Mouse (Mus musculus) hindbrain, postnatal 0 days (tissue): ENCODE data around the gene Srsf1. TPM values are rescaled to one million over a fixed set of nuclear protein-coding genes. Genes with fewer than 3 reads are reported as not detected.

Source experiments
- ATAC-seq: fragments of 200-750 bp; cut with Nextera tagmentation; 2 replicates; pipeline ENCODE4 v1.8.0; 2017; ENCODE audit warnings: mild to moderate bottlenecking, moderate TSS enrichment, moderate library complexity
- DNase-seq: peaks from one replicate; pipeline ENCODE4 v3.0.0-alpha.2; 2015; ENCODE audit warnings: low spot score
- H3K27ac ChIP-seq: fragments of 300-500 bp; sonication (generic); 2 replicates; pipeline ENCODE4 v1.5.1; 2014; ENCODE audit warnings: mild to moderate bottlenecking
- H3K27me3 ChIP-seq: fragments of 300-500 bp; sonication (generic); 2 replicates; pipeline ENCODE4 v1.6.1; 2014; ENCODE audit warnings: low read length, mixed read lengths; ENCODE audit not compliant: insufficient read depth
- H3K36me3 ChIP-seq: fragments of 300-500 bp; sonication (generic); 2 replicates; pipeline ENCODE4 v1.6.1; 2014; ENCODE audit warnings: low read length, mixed read lengths; ENCODE audit not compliant: insufficient read depth
- H3K4me1 ChIP-seq: fragments of 300-500 bp; sonication (generic); 2 replicates; pipeline ENCODE4 v1.6.1; 2014; ENCODE audit warnings: antibody characterized with exemption, low read length, mixed read lengths; ENCODE audit not compliant: insufficient read depth
- H3K4me2 ChIP-seq: fragments of 300-500 bp; sonication (generic); 2 replicates; pipeline ENCODE4 v1.6.1; 2014; ENCODE audit warnings: low read depth, mild to moderate bottlenecking, low read length, moderate library complexity, mixed read lengths
- H3K4me3 ChIP-seq: fragments of 300-500 bp; sonication (generic); 2 replicates; pipeline ENCODE4 v1.5.1; 2014; ENCODE audit warnings: low read length
- H3K9ac ChIP-seq: fragments of 300-500 bp; sonication (generic); replicated peaks from 2 replicates; pipeline ENCODE4 v1.6.1; 2014; ENCODE audit warnings: mild to moderate bottlenecking, low read length, moderate library complexity, mixed read lengths
- H3K9me3 ChIP-seq: fragments of 300-500 bp; sonication (generic); 2 replicates; pipeline ENCODE4 v1.6.1; 2016; ENCODE audit warnings: low read length, mixed read lengths
- CTCF ChIP-seq: IDR thresholded peaks from 2 replicates; pipeline ENCODE4 v1.5.1; 2016; ENCODE audit warnings: antibody characterized with exemption, control low read depth, low read depth
- WGBS: fragments of 180-500 bp; shearing (Covaris S2); extraction: QIAGEN DNeasy Blood & Tissue Kit; methylation state at CpG from one replicate; pipeline ENCODE4 v1.1.7; 2014; 5-methylcytosine and 5-hydroxymethylcytosine counted together
- polyA plus RNA-seq: library from polyadenylated mRNA; unstranded; fragments of >200 nt; fragmentation: Nextera tagmentation; extraction: Ambion mirVana; gene quantifications from 2 replicates; pipeline ENCODE4 v1.2.1, GENCODE M21; 2015
- total RNA-seq: library from RNA; depleted of rRNA; stranded (reverse); fragments of >200 nt; gene quantifications from 2 replicates; pipeline ENCODE4 v1.2.3, GENCODE M21; 2014

Gene Srsf1
- total and polyA plus RNA-seq, 2 experiments from 2014 or later: 124 to 332 TPM

GRCm38 (mm10) chr11:88048961-88049670 lies 1.9 kb downstream of the Srsf1 start:
- peak overlapping the region; percentile 90 for H3K9ac ChIP-seq
- no peak for TF ChIP-seq CTCF
- WGBS: 12% methylated on average over 26 of the region's 26 CpGs
- H3K36me3 ChIP-seq: no peaks in the 10 kb centered on the region
- DNase-seq: peak; percentile 12
- H3K4me3 ChIP-seq: peak overlapping the region; percentile 92
- peaks cover 15% of the 10 kb centered on the region for H3K4me1 ChIP-seq
- no peaks in the 10 kb centered on the region for H3K9me3 ChIP-seq
- no peak for ATAC-seq
- H3K4me2 ChIP-seq: peak overlapping the region; percentile 82
- H3K27me3 ChIP-seq: no peaks in the 10 kb centered on the region
- H3K27ac ChIP-seq: no peak overlapping the region

GRCm38 (mm10) chr11:88049732-88050131 lies 2.6 kb downstream of the Srsf1 start:
- H3K9ac ChIP-seq: no peak overlapping the region
- no peak for TF ChIP-seq CTCF

GRCm38 (mm10) chr11:88052638-88053037 lies 5.5 kb downstream of the Srsf1 start:
- H3K4me3 ChIP-seq: no peak overlapping the region
- H3K4me1 ChIP-seq: peaks cover 15% of the 10 kb centered on the region
- H3K27me3 ChIP-seq: no peaks in the 10 kb centered on the region
- no peak overlapping the region for H3K9ac ChIP-seq
- no peak for TF ChIP-seq CTCF
- DNase-seq (no peak), ATAC-seq (no peak)
- 76% methylated on average over 4 of the region's 4 CpGs for WGBS
- H3K4me2 ChIP-seq: no peak overlapping the region
- H3K27ac ChIP-seq: no peak overlapping the region
- no peaks in the 10 kb centered on the region for H3K9me3 ChIP-seq
- no peaks in the 10 kb centered on the region for H3K36me3 ChIP-seq

More at GRCm38 (mm10) chr11:88049732-88050131, 2.6 kb downstream of the Srsf1 start:
- Histone ChIP-seq H3K36me3 (no peaks in the 10 kb centered on the region), H3K9me3 (no peaks in the 10 kb centered on the region), H3K4me2 (peak overlapping the region; percentile 82), H3K27me3 (no peaks in the 10 kb centered on the region), H3K4me3 (peak overlapping the region; percentile 92), H3K27ac (no peak overlapping the region), H3K4me1 (peaks cover 15% of the 10 kb centered on the region)
- no peak for DNase-seq
- no peak for ATAC-seq

GRCm38 (mm10) chr11:88053821-88054220 lies 6.6 kb downstream of the Srsf1 start:
- H3K27ac ChIP-seq: no peak overlapping the region
- no peak for ATAC-seq
- peaks cover 15% of the 10 kb centered on the region for H3K4me1 ChIP-seq
- no peak overlapping the region for H3K9ac ChIP-seq
- H3K36me3 ChIP-seq: no peaks in the 10 kb centered on the region
- DNase-seq: no peak
- no peaks in the 10 kb centered on the region for H3K9me3 ChIP-seq
- no peak for TF ChIP-seq CTCF
- 52% methylated on average over 3 of the region's 3 CpGs for WGBS
- H3K4me3 ChIP-seq: no peak overlapping the region
- H3K4me2 ChIP-seq: no peak overlapping the region
- no peaks in the 10 kb centered on the region for H3K27me3 ChIP-seq

GRCm38 (mm10) chr11:88054589-88054988 lies 7.4 kb downstream of the Srsf1 start:
- no peak overlapping the region for H3K27ac ChIP-seq
- peak; percentile 73 for TF ChIP-seq CTCF
- H3K4me3 ChIP-seq: no peak overlapping the region
- H3K4me1 ChIP-seq: peaks cover 7% of the 10 kb centered on the region
- H3K9me3 ChIP-seq: no peaks in the 10 kb centered on the region
- ATAC-seq (0 out of 2 replicates have a peak, but pooled peaks have one; percentile 27), DNase-seq (peak; percentile 71)
- WGBS: 79% methylated on average over 1 of the region's 1 CpGs
- H3K36me3 ChIP-seq: no peaks in the 10 kb centered on the region
- no peak overlapping the region for H3K9ac ChIP-seq
- H3K27me3 ChIP-seq: no peaks in the 10 kb centered on the region
- no peak overlapping the region for H3K4me2 ChIP-seq

GRCm38 (mm10) chr11:88055777-88056176 lies 8.6 kb downstream of the Srsf1 start:
- Histone ChIP-seq H3K4me3 (no peak overlapping the region), H3K9ac (no peak overlapping the region), H3K9me3 (no peaks in the 10 kb centered on the region), H3K27ac (no peak overlapping the region), H3K36me3 (no peaks in the 10 kb centered on the region), H3K4me1 (no peaks in the 10 kb centered on the region), H3K4me2 (no peak overlapping the region), H3K27me3 (no peaks in the 10 kb centered on the region)
- 91% methylated on average over 2 of the region's 2 CpGs for WGBS
- TF ChIP-seq CTCF: no peak
- DNase-seq: no peak
- no peak for ATAC-seq

GRCm38 (mm10) chr11:88057788-88058187 lies 10.6 kb downstream of the Srsf1 start:
- Histone ChIP-seq H3K4me2 (no peak overlapping the region), H3K36me3 (no peaks in the 10 kb centered on the region), H3K27ac (no peak overlapping the region), H3K27me3 (no peaks in the 10 kb centered on the region), H3K9ac (no peak overlapping the region), H3K4me3 (no peak overlapping the region), H3K9me3 (no peaks in the 10 kb centered on the region), H3K4me1 (no peaks in the 10 kb centered on the region)
- ATAC-seq: no peak
- TF ChIP-seq CTCF: peak; percentile 12; the same call in 1 of the 2 replicates
- WGBS: 85% methylated on average over 2 of the region's 2 CpGs
- no peak for DNase-seq
